7 mouse cellular contexts compared by ENCODE assay signal in the genomic region with DNA sequence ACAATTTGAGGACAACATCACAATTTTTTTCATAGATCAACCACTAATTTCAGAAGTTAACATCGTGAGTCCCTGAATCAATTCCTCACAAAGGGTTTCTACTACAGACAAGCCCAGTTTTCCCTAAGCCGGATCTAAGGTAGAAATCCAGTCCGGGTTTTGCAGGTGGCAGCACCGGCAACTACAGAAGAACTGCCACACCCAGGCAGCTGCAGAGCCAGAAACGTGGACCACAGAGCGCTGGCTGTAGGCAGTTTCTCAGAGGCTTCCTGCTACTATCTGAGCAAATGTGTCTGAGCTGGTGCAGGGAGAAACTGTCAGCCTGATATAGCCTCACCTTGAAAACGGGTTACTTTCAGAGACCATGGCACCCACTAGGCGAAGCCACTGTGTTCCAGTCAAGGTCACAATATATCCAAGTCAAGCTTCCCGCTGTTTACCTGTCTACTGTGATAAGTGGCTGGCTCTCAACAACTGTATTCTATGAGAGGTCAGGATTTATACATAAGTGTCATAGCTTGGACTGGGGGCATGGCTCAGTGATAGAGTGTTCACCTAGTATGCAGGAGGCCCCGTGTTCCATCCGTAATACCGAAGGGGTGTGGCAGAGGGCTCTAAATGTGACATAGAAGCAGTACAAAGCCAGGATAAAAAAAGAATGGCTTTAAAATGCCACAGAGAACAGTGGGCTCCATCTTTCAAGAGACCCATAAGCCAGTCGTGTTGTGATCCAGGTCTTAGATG.
DNase-seq lines count a peak whose midpoint lies in the region; ATAC-seq lines count a peak whose summit lies in the region.

No protein-coding gene starts in this region.

- H3K36me3 ChIP-seq in intestine, embryonic 15.5 days: no peaks in the 10 kb centered on the region
- no peaks in the 10 kb centered on the region for H3K36me3 ChIP-seq in liver, embryonic 16.5 days (ENCODE audit: control insufficient read depth, insufficient read depth)
- no peaks in the 10 kb centered on the region for H3K36me3 ChIP-seq in neural tube, embryonic 14.5 days (ENCODE audit: control insufficient read depth, insufficient read depth, low read length)

- no peaks in the 10 kb centered on the region for H3K4me1 ChIP-seq in intestine, embryonic 15.5 days (replicated peaks)
- no peaks in the 10 kb centered on the region for H3K4me1 ChIP-seq in liver, embryonic 16.5 days (ENCODE audit: control insufficient read depth, low read depth, low read length)
- H3K4me1 ChIP-seq in neural tube, embryonic 14.5 days (ENCODE audit: control insufficient read depth, insufficient read depth, low read length): no peaks in the 10 kb centered on the region

- ATAC-seq in intestine, embryonic 15.5 days: peak; percentile 92
- ATAC-seq in liver, embryonic 16.5 days (ENCODE audit: low read depth): 0 out of 2 replicates have a peak, but pooled peaks have one; percentile 37
- ATAC-seq in neural tube, embryonic 14.5 days (ENCODE audit: low read depth): peak; percentile 44; the same call in 1 of the 2 replicates

- no peaks in the 10 kb centered on the region for H3K27me3 ChIP-seq in intestine, embryonic 15.5 days (replicated peaks)
- peaks cover 2% of the 10 kb centered on the region; the same call in 1 of the 2 replicates for H3K27me3 ChIP-seq in liver, embryonic 16.5 days (ENCODE audit: control insufficient read depth, insufficient read depth, low read depth, low read length)
- no peaks in the 10 kb centered on the region for H3K27me3 ChIP-seq in neural tube, embryonic 14.5 days (ENCODE audit: control insufficient read depth, insufficient read depth, low read length)

- H3K9ac ChIP-seq in intestine, embryonic 15.5 days: no peak overlapping the region
- no peak overlapping the region for H3K9ac ChIP-seq in liver, embryonic 16.5 days (ENCODE audit: low read depth, low read length)
- H3K9ac ChIP-seq in neural tube, embryonic 14.5 days (replicated peaks; ENCODE audit: low read depth, low read length): no peak overlapping the region

- WGBS in intestine, embryonic 15.5 days: 30% methylated on average over 13 of the region's 13 CpGs
- 30% methylated on average over 13 of the region's 13 CpGs for WGBS in liver, embryonic 16.5 days (ENCODE audit: insufficient replicate concordance)
- 36% methylated on average over 13 of the region's 13 CpGs for WGBS in neural tube, embryonic 14.5 days

- no peak overlapping the region for H3K27ac ChIP-seq in intestine, embryonic 15.5 days
- no peak overlapping the region for H3K27ac ChIP-seq in liver, embryonic 16.5 days (ENCODE audit: low read length)
- no peak overlapping the region for H3K27ac ChIP-seq in neural tube, embryonic 14.5 days (ENCODE audit: low read depth, low read length)

- H3K4me3 ChIP-seq in intestine, embryonic 15.5 days (replicated peaks): no peak overlapping the region
- no peak overlapping the region for H3K4me3 ChIP-seq in liver, embryonic 16.5 days (ENCODE audit: low read depth, low read length)
- H3K4me3 ChIP-seq in neural tube, embryonic 14.5 days (ENCODE audit: low read depth, low read length): no peak overlapping the region

- no peaks in the 10 kb centered on the region for H3K9me3 ChIP-seq in intestine, embryonic 15.5 days
- H3K9me3 ChIP-seq in liver, embryonic 16.5 days (replicated peaks; ENCODE audit: control insufficient read depth, low read length): no peaks in the 10 kb centered on the region
- no peaks in the 10 kb centered on the region for H3K9me3 ChIP-seq in neural tube, embryonic 14.5 days (ENCODE audit: control insufficient read depth, low read length)

- peak; percentile 0 for DNase-seq in T-cell, adult 2 months (ENCODE audit: low spot score)
- peak; percentile 19 for DNase-seq in c-Kit-positive CD71-negative TER-119-negative erythroid progenitor cells, embryonic 14.5 days (ENCODE audit: low read depth)
- DNase-seq in heart, adult 18-20 months: peak; percentile 47 to 65
- DNase-seq in thymus, postnatal 10 days (ENCODE audit: low spot score in 2 of 2): peak; percentile 14 to 44

- H3K4me2 ChIP-seq in intestine, embryonic 15.5 days (replicated peaks): no peak overlapping the region
- no peak overlapping the region for H3K4me2 ChIP-seq in liver, embryonic 16.5 days (ENCODE audit: low read depth, low read length)
- H3K4me2 ChIP-seq in neural tube, embryonic 14.5 days (ENCODE audit: low read depth, low read length): peak overlapping the region; percentile 11; the same call in 1 of the 2 replicates

Comparison
In these comparisons a context has a peak if more than half of its experiments do, and no peak if none do; other contexts are left out.
1. DNase-seq: peak in every context shown above with its lines; median percentile 56 in heart, adult 18-20 months; 29 in thymus, postnatal 10 days; 19 in c-Kit-positive CD71-negative TER-119-negative erythroid progenitor cells, embryonic 14.5 days; 0 in T-cell, adult 2 months.
2. ATAC-seq: peak in every context shown above with its lines; median percentile 92 in intestine, embryonic 15.5 days; 44 in neural tube, embryonic 14.5 days; 37 in liver, embryonic 16.5 days.